Mouse (Mus musculus) liver, postnatal 0 days (tissue): ENCODE measurements around the gene Cdyl2. TPM values are rescaled to one million over a fixed set of nuclear protein-coding genes. Genes with fewer than 3 reads are reported as not detected.
A peak's percentile ranks its signal among the peaks of the same experiment; 100 is the strongest.

Source experiments
- ATAC-seq: fragments of 200-750 bp; cut with Nextera tagmentation; 2 replicates; pipeline ENCODE4 v1.8.0; 2017; ENCODE audit warnings: mild to moderate bottlenecking, moderate library complexity
- DNase-seq: peaks from one replicate; pipeline ENCODE4 v3.0.0-alpha.2; 2016
- H3K27ac ChIP-seq: fragments of 300-500 bp; sonication (generic); 2 replicates; pipeline ENCODE4 v1.5.1; 2014; ENCODE audit warnings: antibody characterized with exemption, moderate library complexity, mild to moderate bottlenecking, low read depth
- H3K27me3 ChIP-seq: fragments of 300-500 bp; sonication (generic); 2 replicates; pipeline ENCODE4 v1.6.1; 2014; ENCODE audit warnings: low read length, control low read depth, mixed read lengths; ENCODE audit not compliant: insufficient read depth
- H3K36me3 ChIP-seq: fragments of 300-500 bp; sonication (generic); replicated peaks from 2 replicates; pipeline ENCODE4 v1.6.1; 2014; ENCODE audit warnings: mild to moderate bottlenecking, control low read depth, low read length, moderate library complexity, mixed read lengths; ENCODE audit not compliant: insufficient read depth
- H3K4me1 ChIP-seq: fragments of 300-500 bp; sonication (generic); 2 replicates; pipeline ENCODE4 v1.6.1; 2014; ENCODE audit warnings: antibody characterized with exemption, mild to moderate bottlenecking, control low read depth; ENCODE audit not compliant: insufficient read depth
- H3K4me2 ChIP-seq: fragments of 300-500 bp; sonication (generic); 2 replicates; pipeline ENCODE4 v1.6.1; 2014; ENCODE audit warnings: low read depth, mild to moderate bottlenecking, low read length, moderate library complexity, mixed read lengths
- H3K4me3 ChIP-seq: fragments of 300-500 bp; sonication (generic); 2 replicates; pipeline ENCODE4 v1.5.1; 2014; ENCODE audit warnings: low read depth, low read length
- H3K9ac ChIP-seq: fragments of 300-500 bp; sonication (generic); replicated peaks from 2 replicates; pipeline ENCODE4 v1.6.1; 2014; ENCODE audit warnings: mild to moderate bottlenecking, moderate library complexity
- H3K9me3 ChIP-seq: fragments of 300-500 bp; sonication (generic); 2 replicates; pipeline ENCODE4 v1.6.1; 2016; ENCODE audit warnings: mild to moderate bottlenecking, control low read depth, low read length, mixed read lengths
- CTCF ChIP-seq: sonication (generic); IDR thresholded peaks from 2 replicates; pipeline ENCODE4 v1.5.1; 2016; ENCODE audit warnings: antibody characterized with exemption, low read depth
- EP300 ChIP-seq: IDR thresholded peaks from 2 replicates; pipeline ENCODE4 v1.6.1; 2016; ENCODE audit warnings: antibody characterized with exemption, low read depth, mild to moderate bottlenecking
- WGBS: fragments of 180-500 bp; shearing (Covaris S2); extraction: QIAGEN DNeasy Blood & Tissue Kit; methylation state at CpG from one replicate; pipeline ENCODE4 v1.1.7; 2014; ENCODE audit not compliant: insufficient replicate concordance; 5-methylcytosine and 5-hydroxymethylcytosine counted together
- polyA plus RNA-seq: library from polyadenylated mRNA; unstranded; fragments of >200 nt; fragmentation: Nextera tagmentation; extraction: Ambion mirVana; gene quantifications from 2 replicates; pipeline ENCODE4 v1.2.1, GENCODE M21; 2015

Gene Cdyl2
- polyA plus RNA-seq, 1 experiment from 2014 or later, result 2.3 TPM

- Histone ChIP-seq H3K36me3 (no peaks in the 10 kb centered on the region), H3K4me1 (peaks cover 20% of the 10 kb centered on the region), H3K4me2 (no peak overlapping the region), H3K4me3 (no peak overlapping the region), H3K9me3 (no peaks in the 10 kb centered on the region), H3K27me3 (no peaks in the 10 kb centered on the region), H3K9ac (no peak overlapping the region), H3K27ac (no peak overlapping the region)
- TF ChIP-seq CTCF (no peak), EP300 (no peak)
- ATAC-seq (no peak), DNase-seq (no peak)
- 83% methylated on average over 4 of the region's 4 CpGs for WGBS
Measured at GRCm38 (mm10) chr8:116634436-116634835, 98.4 kb downstream of the Cdyl2 start.

- ATAC-seq, result 0 out of 2 replicates have a peak, but pooled peaks have one; percentile 21
- Histone ChIP-seq H3K27ac (no peak overlapping the region; the same call in 1 of the 2 replicates), H3K9ac (no peak overlapping the region), H3K27me3 (no peaks in the 10 kb centered on the region), H3K4me2 (no peak overlapping the region), H3K4me1 (peaks cover 23% of the 10 kb centered on the region), H3K9me3 (no peaks in the 10 kb centered on the region), H3K4me3 (no peak overlapping the region), H3K36me3 (no peaks in the 10 kb centered on the region)
- WGBS, result 53% methylated on average over 10 of the region's 10 CpGs
- no peak for TF ChIP-seq CTCF
- DNase-seq, result no peak
Measured at GRCm38 (mm10) chr8:116633470-116634150, 99.2 kb downstream of the Cdyl2 start.

- Histone ChIP-seq H3K4me1 (peaks cover 26% of the 10 kb centered on the region), H3K9ac (no peak overlapping the region), H3K4me3 (no peak overlapping the region), H3K36me3 (no peaks in the 10 kb centered on the region), H3K27ac (no peak overlapping the region), H3K9me3 (no peaks in the 10 kb centered on the region), H3K27me3 (no peaks in the 10 kb centered on the region), H3K4me2 (no peak overlapping the region)
- WGBS, result 43% methylated on average over 11 of the region's 11 CpGs
- ATAC-seq, result 0 out of 2 replicates have a peak, but pooled peaks have one; percentile 17
- DNase-seq, result peak; percentile 40
- peak; percentile 7; the same call in 1 of the 2 replicates for TF ChIP-seq CTCF
- no peak for TF ChIP-seq EP300
Measured at GRCm38 (mm10) chr8:116630066-116630465, 102.7 kb downstream of the Cdyl2 start.

- WGBS, result 53% methylated on average over 7 of the region's 7 CpGs
- no peaks in the 10 kb centered on the region for H3K9me3 ChIP-seq
- no peak overlapping the region for H3K4me2 ChIP-seq
- no peaks in the 10 kb centered on the region for H3K27me3 ChIP-seq
- no peak overlapping the region for H3K27ac ChIP-seq
- H3K9ac ChIP-seq, result no peak overlapping the region
- DNase-seq (no peak), ATAC-seq (no peak)
- H3K4me3 ChIP-seq, result no peak overlapping the region
- H3K4me1 ChIP-seq, result peaks cover 19% of the 10 kb centered on the region
- no peak for TF ChIP-seq CTCF
- TF ChIP-seq EP300, result no peak
- H3K36me3 ChIP-seq, result no peaks in the 10 kb centered on the region
Measured at GRCm38 (mm10) chr8:116628975-116629374, 103.8 kb downstream of the Cdyl2 start.

GRCm38 (mm10) chr8:116627854-116628479 lies 104.8 kb downstream of the Cdyl2 start:
- 0 out of 2 replicates have a peak overlapping the region, but pooled peaks have one; percentile 19 for H3K27ac ChIP-seq

GRCm38 (mm10) chr8:116623591-116623990 lies 109.2 kb downstream of the Cdyl2 start:
- no peaks in the 10 kb centered on the region for H3K9me3 ChIP-seq
- no peak overlapping the region for H3K4me2 ChIP-seq
- H3K27me3 ChIP-seq, result no peaks in the 10 kb centered on the region
- TF ChIP-seq CTCF (no peak), EP300 (no peak)
- H3K36me3 ChIP-seq, result no peaks in the 10 kb centered on the region
- H3K9ac ChIP-seq, result no peak overlapping the region
- DNase-seq (no peak), ATAC-seq (no peak)
- H3K4me3 ChIP-seq, result no peak overlapping the region
- 87% methylated on average over 11 of the region's 11 CpGs for WGBS
- H3K4me1 ChIP-seq, result peaks cover 8% of the 10 kb centered on the region
- H3K27ac ChIP-seq, result no peak overlapping the region

More at GRCm38 (mm10) chr8:116627854-116628479, 104.8 kb downstream of the Cdyl2 start:
- no peak overlapping the region for H3K9ac ChIP-seq
- H3K4me3 ChIP-seq, result no peak overlapping the region
- no peak overlapping the region for H3K4me2 ChIP-seq
- DNase-seq (no peak), ATAC-seq (peak; percentile 65)
- H3K9me3 ChIP-seq, result no peaks in the 10 kb centered on the region
- peaks cover 13% of the 10 kb centered on the region for H3K4me1 ChIP-seq
- no peaks in the 10 kb centered on the region for H3K27me3 ChIP-seq
- 38% methylated on average over 2 of the region's 2 CpGs for WGBS
- TF ChIP-seq CTCF (no peak), EP300 (no peak)
- no peaks in the 10 kb centered on the region for H3K36me3 ChIP-seq
